Mouse (Mus musculus): Measurements from ENCODE around the gene Fras1.

GRCm38 (mm10) chr5:96447460-96447859, 73.7 kb downstream of the Fras1 start:
- TF ChIP-seq POLR2A (IDR thresholded peaks at IDR 0.05; ENCODE audit: insufficient read depth, low read depth, low read length) (no peak), CTCF (IDR thresholded peaks at IDR 0.05) (no peak)

Data from heart, adult 2 months (tissue).